Mouse (Mus musculus): ENCODE measurements around the gene Gm13539. TPM values are rescaled to one million over a fixed set of nuclear protein-coding genes. Genes with fewer than 3 reads are reported as not detected.
"Not testable (repeated sequence)": the region's sequence is repeated elsewhere in the genome, so short reads cannot be mapped to it uniquely, and the experiment has no call there.

The Gm13539 gene
- polyA plus RNA-seq, 1 experiment from 2014 or later = 0.95 TPM

- Histone ChIP-seq H3K27ac (ENCODE audit: low read length) (no peak overlapping the region), H3K9me3 (ENCODE audit: low read length) (no peaks in the 10 kb centered on the region), H3K27me3 (replicated peaks; ENCODE audit: insufficient read depth, low read length) (no peaks in the 10 kb centered on the region), H3K4me2 (replicated peaks; ENCODE audit: low read depth, low read length) (no peak overlapping the region), H3K36me3 (ENCODE audit: insufficient read depth, low read length) (no peaks in the 10 kb centered on the region), H3K4me1 (ENCODE audit: insufficient read depth, low read depth, low read length) (no peaks in the 10 kb centered on the region), H3K9ac (replicated peaks; ENCODE audit: low read depth) (no peak overlapping the region), H3K4me3 (ENCODE audit: low read depth, low read length) (no peak overlapping the region)
- DNase-seq (ENCODE audit: low spot score) (no peak), ATAC-seq (no peak)
- 83% methylated on average over 5 of the region's 5 CpGs for WGBS
- TF ChIP-seq EP300 (IDR thresholded peaks at IDR 0.05) = no peak
- TF ChIP-seq CTCF (IDR thresholded peaks at IDR 0.05) = no peak
Measured at GRCm38 (mm10) chr2:25813364-25813763, 31.3 kb downstream of the Gm13539 start.

- not testable (repeated sequence) for H3K36me3 ChIP-seq (ENCODE audit: insufficient read depth, low read length); H3K27ac ChIP-seq (ENCODE audit: low read length); H3K4me3 ChIP-seq (ENCODE audit: low read depth, low read length); H3K9me3 ChIP-seq (ENCODE audit: low read length); H3K9ac ChIP-seq (replicated peaks; ENCODE audit: low read depth); H3K4me2 ChIP-seq (replicated peaks; ENCODE audit: low read depth, low read length); DNase-seq (ENCODE audit: low spot score); ATAC-seq; H3K27me3 ChIP-seq (replicated peaks; ENCODE audit: insufficient read depth, low read length); H3K4me1 ChIP-seq (ENCODE audit: insufficient read depth, low read depth, low read length)
- WGBS = 66% methylated on average over 1 of the region's 1 CpGs
Measured at GRCm38 (mm10) chr2:25815748-25816147, 33.7 kb downstream of the Gm13539 start, which contains the start of gene Glt6d1. TSS of gene Glt6d1 (minus strand) at chr2:25815848.

DNA sequence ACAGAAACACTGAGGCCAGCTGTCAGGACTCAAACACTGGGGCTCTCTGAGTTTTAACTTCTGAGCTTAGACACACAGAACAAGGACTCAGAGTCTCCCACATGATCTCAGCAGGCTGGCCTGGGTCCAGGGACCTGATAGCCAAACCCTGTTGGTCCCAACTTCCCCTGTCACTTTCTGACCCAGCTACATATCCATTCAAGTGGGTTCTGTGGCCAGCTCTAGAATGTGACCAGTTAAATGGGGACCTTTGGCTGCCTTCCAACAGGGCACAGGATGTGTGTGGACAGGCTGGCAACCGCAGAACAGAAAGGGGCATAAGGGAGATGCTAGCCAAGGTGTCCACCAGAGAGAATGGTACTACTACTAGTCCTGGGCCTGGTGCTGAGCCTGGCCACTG lies 40.7 kb downstream of the Gm13539 start, which contains the start of gene Lcn9:
Gene Lcn9 (plus strand): TSS at position 348 of the 400 bp plus-strand sequence.
- H3K4me3 ChIP-seq (ENCODE audit: low read depth, low read length) = no peak within 1 kb of the TSS
- no peaks in the 10 kb centered on the region for H3K4me1 ChIP-seq (ENCODE audit: insufficient read depth, low read depth, low read length)
- no peak for ATAC-seq
- no peak within 1 kb of the TSS for H3K4me2 ChIP-seq (replicated peaks; ENCODE audit: low read depth, low read length)
- no peak within 1 kb of the TSS for H3K27ac ChIP-seq (ENCODE audit: low read length)
- no peak for DNase-seq (ENCODE audit: low spot score)
- no peaks in the 10 kb centered on the region for H3K9me3 ChIP-seq (ENCODE audit: low read length)
- no peaks in the 10 kb centered on the region for H3K36me3 ChIP-seq (ENCODE audit: insufficient read depth, low read length)
- WGBS = 53% methylated on average over 1 of the region's 1 CpGs
- H3K9ac ChIP-seq (replicated peaks; ENCODE audit: low read depth) = no peak within 1 kb of the TSS
- H3K27me3 ChIP-seq (replicated peaks; ENCODE audit: insufficient read depth, low read length) = no peaks in the 10 kb centered on the region
- no peak for TF ChIP-seq EP300 (IDR thresholded peaks at IDR 0.05)
- no peak for TF ChIP-seq CTCF (IDR thresholded peaks at IDR 0.05)

GRCm38 (mm10) chr2:25824751-25825150 lies 42.7 kb downstream of the Gm13539 start:
- no peak for DNase-seq (ENCODE audit: low spot score)
- no peaks in the 10 kb centered on the region for H3K27me3 ChIP-seq (replicated peaks; ENCODE audit: insufficient read depth, low read length)
- ATAC-seq = no peak
- no peak overlapping the region for H3K27ac ChIP-seq (ENCODE audit: low read length)
- H3K36me3 ChIP-seq (ENCODE audit: insufficient read depth, low read length) = no peaks in the 10 kb centered on the region
- no peak overlapping the region for H3K9ac ChIP-seq (replicated peaks; ENCODE audit: low read depth)
- TF ChIP-seq EP300 (IDR thresholded peaks at IDR 0.05) (no peak), CTCF (IDR thresholded peaks at IDR 0.05) (no peak)
- no peak overlapping the region for H3K4me2 ChIP-seq (replicated peaks; ENCODE audit: low read depth, low read length)
- no peak overlapping the region for H3K4me3 ChIP-seq (ENCODE audit: low read depth, low read length)
- no peaks in the 10 kb centered on the region for H3K9me3 ChIP-seq (ENCODE audit: low read length)
- 79% methylated on average over 3 of the region's 3 CpGs for WGBS
- no peaks in the 10 kb centered on the region for H3K4me1 ChIP-seq (ENCODE audit: insufficient read depth, low read depth, low read length)

GRCm38 (mm10) chr2:25828344-25828947 lies 46.4 kb downstream of the Gm13539 start:
- ATAC-seq (no peak), DNase-seq (ENCODE audit: low spot score) (no peak)
- H3K4me3 ChIP-seq (ENCODE audit: low read depth, low read length) = no peak overlapping the region
- H3K27me3 ChIP-seq (replicated peaks; ENCODE audit: insufficient read depth, low read length) = no peaks in the 10 kb centered on the region
- H3K36me3 ChIP-seq (ENCODE audit: insufficient read depth, low read length) = no peaks in the 10 kb centered on the region
- H3K4me2 ChIP-seq (replicated peaks; ENCODE audit: low read depth, low read length) = no peak overlapping the region
- no peaks in the 10 kb centered on the region for H3K4me1 ChIP-seq (ENCODE audit: insufficient read depth, low read depth, low read length)
- no peak overlapping the region for H3K27ac ChIP-seq (ENCODE audit: low read length)
- no peaks in the 10 kb centered on the region for H3K9me3 ChIP-seq (ENCODE audit: low read length)
- no peak for TF ChIP-seq CTCF (IDR thresholded peaks at IDR 0.05)
- TF ChIP-seq EP300 (IDR thresholded peaks at IDR 0.05) = no peak
- 65% methylated on average over 8 of the region's 8 CpGs for WGBS
- no peak overlapping the region for H3K9ac ChIP-seq (replicated peaks; ENCODE audit: low read depth)

DNA sequence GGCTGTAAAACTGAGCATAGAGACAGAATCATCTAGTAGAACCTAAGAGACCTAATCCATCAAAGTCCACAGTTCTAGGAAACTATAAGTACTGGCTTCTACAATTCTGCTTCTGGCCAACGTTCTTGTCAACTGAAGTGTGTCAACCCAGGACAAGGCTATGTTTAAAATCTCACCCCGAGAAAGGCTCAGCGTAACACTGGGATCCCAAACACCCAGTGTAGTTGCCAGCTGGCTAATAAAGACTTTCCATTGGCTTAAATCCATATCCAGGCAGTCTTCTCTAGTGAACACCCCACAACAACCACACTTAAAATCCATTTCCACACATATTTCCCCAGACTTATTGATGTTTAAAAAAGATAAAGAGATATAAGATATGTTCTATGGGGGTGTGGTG lies 48.7 kb downstream of the Gm13539 start:
- H3K9ac ChIP-seq (replicated peaks; ENCODE audit: low read depth) = no peak overlapping the region
- DNase-seq (ENCODE audit: low spot score) = peak; percentile 59
- 65% methylated on average over 3 of the region's 3 CpGs for WGBS

More for the DNA sequence above, 48.7 kb downstream of the Gm13539 start:
- Histone ChIP-seq H3K27ac (ENCODE audit: low read length) (no peak overlapping the region), H3K4me3 (ENCODE audit: low read depth, low read length) (no peak overlapping the region), H3K4me2 (replicated peaks; ENCODE audit: low read depth, low read length) (no peak overlapping the region), H3K4me1 (ENCODE audit: insufficient read depth, low read depth, low read length) (no peaks in the 10 kb centered on the region), H3K36me3 (ENCODE audit: insufficient read depth, low read length) (no peaks in the 10 kb centered on the region), H3K27me3 (replicated peaks; ENCODE audit: insufficient read depth, low read length) (no peaks in the 10 kb centered on the region), H3K9me3 (ENCODE audit: low read length) (no peaks in the 10 kb centered on the region)
- ATAC-seq = peak; percentile 40
- TF ChIP-seq CTCF (IDR thresholded peaks at IDR 0.05) = no peak
- TF ChIP-seq EP300 (IDR thresholded peaks at IDR 0.05) = peak; percentile 17; the same call in 1 of the 2 replicates
